Mouse (Mus musculus): ENCODE measurements around the gene Dnase1. TPM values are rescaled to one million over a fixed set of nuclear protein-coding genes. Genes with fewer than 3 reads are reported as not detected.

Dnase1 gene
- polyA plus RNA-seq, 1 experiment from 2014 or later: 7.0 TPM

DNA sequence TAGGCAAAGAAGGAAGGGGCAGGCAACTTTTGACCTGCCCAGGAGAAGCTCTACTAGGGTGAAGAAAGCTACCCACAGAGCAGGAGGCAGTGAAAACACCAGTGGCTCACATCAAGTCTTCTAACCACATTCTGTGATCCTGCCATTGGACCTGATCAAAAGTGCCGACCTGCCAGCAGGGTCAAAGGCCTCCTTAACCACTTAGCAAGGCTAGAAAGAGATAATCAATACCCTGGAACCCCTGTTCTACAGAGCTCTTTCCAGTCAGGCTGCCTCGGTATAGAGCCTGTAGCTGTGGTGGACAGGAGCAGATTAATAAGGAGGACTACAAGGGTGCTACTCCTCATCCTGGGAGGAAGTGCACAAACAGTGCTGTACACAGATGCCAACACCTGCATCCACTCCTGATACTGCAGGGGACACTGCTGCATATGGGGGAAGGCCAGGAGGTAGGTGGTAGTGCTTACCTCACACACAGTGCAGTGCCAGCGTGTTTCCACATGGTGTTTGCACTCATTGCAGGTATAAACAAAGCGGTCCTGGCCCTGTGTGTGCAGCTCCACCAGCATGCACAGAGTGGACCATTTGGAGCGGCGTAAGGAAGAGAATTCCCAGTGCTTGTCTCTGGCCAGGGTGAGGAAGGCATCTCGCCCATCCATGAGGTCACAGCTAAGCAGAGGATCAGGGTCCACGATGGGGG, 50.6 kb downstream of the Dnase1 start:
- 93% methylated on average over 8 of the region's 8 CpGs for WGBS
- Histone ChIP-seq H3K4me2 (ENCODE audit: low read length) (no peak overlapping the region), H3K9me3 (ENCODE audit: control insufficient read depth, low read length) (no peaks in the 10 kb centered on the region), H3K36me3 (ENCODE audit: control insufficient read depth, insufficient read depth, low read length) (peaks cover 95% of the 10 kb centered on the region), H3K9ac (replicated peaks; ENCODE audit: low read length) (no peak overlapping the region), H3K4me3 (replicated peaks; ENCODE audit: low read depth, low read length) (no peak overlapping the region), H3K27ac (replicated peaks; ENCODE audit: low read depth, low read length) (no peak overlapping the region), H3K27me3 (ENCODE audit: control insufficient read depth, insufficient read depth, low read length) (no peaks in the 10 kb centered on the region), H3K4me1 (ENCODE audit: control insufficient read depth, insufficient read depth, low read length) (no peaks in the 10 kb centered on the region)
- DNase-seq: no peak
- no peak for ATAC-seq (ENCODE audit: low FRiP score, low TSS enrichment)

Small RNA genes within 50 kb of the gene (microRNA-seq; reads per million reads assigned to microRNA genes)
- gene Gm23413: not detected

Other genes with a start within 250 kb of the Dnase1 start
- not detected in 2 replicates for gene Olfr15, start 206.1 kb upstream of the Dnase1 start, polyA plus RNA-seq (2014; fragmentation: Nextera tagmentation; extraction: Ambion mirVana)
- gene Zfp174, start 189.7 kb upstream of the Dnase1 start, polyA plus RNA-seq (2014; fragmentation: Nextera tagmentation; extraction: Ambion mirVana): 2.2 and 3.2 TPM in 2 replicates
- 100 and 102 TPM in 2 replicates for gene Naa60, start 164.6 kb upstream of the Dnase1 start, polyA plus RNA-seq (2014; fragmentation: Nextera tagmentation; extraction: Ambion mirVana)
- gene Zfp597, start 152.4 kb upstream of the Dnase1 start, polyA plus RNA-seq (2014; fragmentation: Nextera tagmentation; extraction: Ambion mirVana): 16.2 and 18.5 TPM in 2 replicates
- gene Gm20695, start 152.3 kb upstream of the Dnase1 start, polyA plus RNA-seq (2014; fragmentation: Nextera tagmentation; extraction: Ambion mirVana): 2.2 and 3.7 TPM in 2 replicates
- gene 1700037C18Rik, start 128.3 kb upstream of the Dnase1 start, polyA plus RNA-seq (2014; fragmentation: Nextera tagmentation; extraction: Ambion mirVana): 9.1 and 11.2 TPM in 2 replicates
- gene Cluap1, start 128.1 kb upstream of the Dnase1 start, polyA plus RNA-seq (2014; fragmentation: Nextera tagmentation; extraction: Ambion mirVana): 33.9 and 36.8 TPM in 2 replicates
- gene Nlrc3, start 60.3 kb upstream of the Dnase1 start, polyA plus RNA-seq (2014; fragmentation: Nextera tagmentation; extraction: Ambion mirVana): 0.66 and 1.2 TPM in 2 replicates
- gene Slx4, start 33.2 kb upstream of the Dnase1 start, polyA plus RNA-seq (2014; fragmentation: Nextera tagmentation; extraction: Ambion mirVana): 30.0 and 40.0 TPM in 2 replicates
- 47.0 and 49.2 TPM in 2 replicates for gene Trap1, start 40.9 kb downstream of the Dnase1 start, polyA plus RNA-seq (2014; fragmentation: Nextera tagmentation; extraction: Ambion mirVana)
- gene Crebbp, start 177.1 kb downstream of the Dnase1 start, polyA plus RNA-seq (2014; fragmentation: Nextera tagmentation; extraction: Ambion mirVana): 46.8 and 48.7 TPM in 2 replicates

Measured in midbrain, embryonic 14.5 days (tissue).